Mouse (Mus musculus) intestine, embryonic 14.5 days (tissue): Measurements from ENCODE around the gene Odf3l2. TPM values are rescaled to one million over a fixed set of nuclear protein-coding genes. Genes with fewer than 3 reads are reported as not detected.

Experiments
- ATAC-seq: fragments of 200-750 bp; cut with Nextera tagmentation; replicated peaks from 2 replicates; pipeline ENCODE4 v1.8.0; 2017; ENCODE audit warnings: low read depth, moderate number of reproducible peaks, moderate TSS enrichment, moderate library complexity; ENCODE audit not compliant: low FRiP score, low TSS enrichment
- DNase-seq: peaks from one replicate; pipeline ENCODE4 v3.0.0-alpha.2; 2018; ENCODE audit warnings: low spot score
- H3K27ac ChIP-seq: fragments of 300-500 bp; sonication (generic); 2 replicates; pipeline ENCODE4 v1.5.1; 2014; ENCODE audit warnings: low read depth, mild to moderate bottlenecking, control low read depth
- H3K27me3 ChIP-seq: fragments of 300-500 bp; sonication (generic); replicated peaks from 2 replicates; pipeline ENCODE4 v1.6.1; 2014; ENCODE audit warnings: low read length, control low read depth; ENCODE audit not compliant: control insufficient read depth, insufficient read depth
- H3K36me3 ChIP-seq: fragments of 300-500 bp; sonication (generic); 2 replicates; pipeline ENCODE4 v1.6.1; 2014; ENCODE audit warnings: low read length, control low read depth; ENCODE audit not compliant: control insufficient read depth, insufficient read depth
- H3K4me1 ChIP-seq: fragments of 300-500 bp; sonication (generic); replicated peaks from 2 replicates; pipeline ENCODE4 v1.6.1; 2014; ENCODE audit warnings: low read length, control low read depth, mixed read lengths; ENCODE audit not compliant: control insufficient read depth, insufficient read depth
- H3K4me2 ChIP-seq: fragments of 300-500 bp; sonication (generic); 2 replicates; pipeline ENCODE4 v1.6.1; 2014; ENCODE audit warnings: low read length
- H3K4me3 ChIP-seq: fragments of 300-500 bp; sonication (generic); 2 replicates; pipeline ENCODE4 v1.5.1; 2014; ENCODE audit warnings: low read depth, low read length, control low read depth, mixed read lengths
- H3K9ac ChIP-seq: fragments of 300-500 bp; sonication (generic); 2 replicates; pipeline ENCODE4 v1.6.1; 2014; ENCODE audit warnings: mild to moderate bottlenecking, low read length
- H3K9me3 ChIP-seq: fragments of 300-500 bp; sonication (generic); 2 replicates; pipeline ENCODE4 v1.6.1; 2016; ENCODE audit warnings: low read length, control low read depth; ENCODE audit not compliant: control insufficient read depth
- WGBS: fragments of 180-500 bp; shearing (Covaris S2); extraction: QIAGEN DNeasy Blood & Tissue Kit; methylation state at CpG from one replicate; pipeline ENCODE4 v1.1.7; 2014; 5-methylcytosine and 5-hydroxymethylcytosine counted together
- polyA plus RNA-seq: library from polyadenylated mRNA; unstranded; fragments of >200 nt; fragmentation: Nextera tagmentation; extraction: Ambion mirVana; gene quantifications from 2 replicates; pipeline ENCODE4 v1.2.1, GENCODE M21; 2014

The Odf3l2 gene
- polyA plus RNA-seq, 1 experiment from 2014 or later: not detected

DNA sequence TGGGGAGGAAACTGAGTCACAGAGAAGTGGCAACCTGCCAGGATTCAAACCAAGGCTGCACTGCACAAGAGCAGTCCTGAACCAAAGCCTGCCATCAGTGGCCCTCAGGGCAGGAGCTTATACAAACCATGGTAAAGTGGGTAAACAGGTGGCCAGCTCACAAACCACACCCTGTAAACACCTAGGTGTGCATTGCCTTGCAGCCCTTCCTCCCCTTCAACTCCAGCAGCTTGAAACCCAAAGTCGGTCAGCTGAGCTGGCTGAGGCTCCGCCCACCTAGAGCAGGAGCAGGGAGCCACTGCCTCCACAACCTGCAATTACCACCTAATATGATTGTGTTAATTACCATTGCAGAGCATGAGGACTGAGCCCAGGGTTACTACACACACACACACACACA lies 37.6 kb downstream of the Odf3l2 start:
- Histone ChIP-seq H3K4me3 (no peak overlapping the region), H3K27me3 (peaks cover 17% of the 10 kb centered on the region), H3K9me3 (no peaks in the 10 kb centered on the region), H3K9ac (no peak overlapping the region), H3K4me2 (no peak overlapping the region), H3K27ac (no peak overlapping the region), H3K4me1 (peaks cover 5% of the 10 kb centered on the region; the same call in 1 of the 2 replicates), H3K36me3 (no peaks in the 10 kb centered on the region)
- WGBS: 42% methylated on average over 2 of the region's 2 CpGs
- no peak for DNase-seq
- no peak; the same call in 1 of the 2 replicates for ATAC-seq

DNA sequence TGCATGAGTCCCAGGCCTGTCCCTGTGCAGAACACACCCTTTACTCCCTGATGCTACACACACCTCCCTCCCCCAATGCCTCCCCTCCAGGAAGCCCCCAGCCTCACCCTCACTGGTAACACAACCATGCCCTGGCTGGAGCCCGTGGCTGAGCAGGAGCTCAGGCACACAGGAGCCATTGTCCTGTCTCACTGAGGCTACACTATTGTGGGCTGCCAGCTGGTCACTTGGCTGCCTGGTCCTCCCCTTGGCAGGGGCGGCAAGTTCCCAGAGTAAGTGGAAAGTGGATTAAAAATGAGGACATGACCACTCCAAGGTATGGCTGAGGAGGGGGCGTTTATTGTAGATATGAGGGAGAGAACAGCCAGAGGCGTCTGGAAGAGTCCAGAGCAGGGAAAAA lies 39.0 kb downstream of the Odf3l2 start:
- no peak for DNase-seq
- no peak overlapping the region for H3K4me2 ChIP-seq
- no peaks in the 10 kb centered on the region for H3K4me1 ChIP-seq
- H3K27me3 ChIP-seq: 0 out of 2 replicates have a peak, but pooled peaks cover 5% of the 10 kb centered on the region
- no peak overlapping the region for H3K4me3 ChIP-seq
- no peak overlapping the region for H3K27ac ChIP-seq
- no peaks in the 10 kb centered on the region for H3K36me3 ChIP-seq
- no peaks in the 10 kb centered on the region for H3K9me3 ChIP-seq
- 61% methylated on average over 4 of the region's 4 CpGs for WGBS
- H3K9ac ChIP-seq: no peak overlapping the region
- ATAC-seq: no peak

DNA sequence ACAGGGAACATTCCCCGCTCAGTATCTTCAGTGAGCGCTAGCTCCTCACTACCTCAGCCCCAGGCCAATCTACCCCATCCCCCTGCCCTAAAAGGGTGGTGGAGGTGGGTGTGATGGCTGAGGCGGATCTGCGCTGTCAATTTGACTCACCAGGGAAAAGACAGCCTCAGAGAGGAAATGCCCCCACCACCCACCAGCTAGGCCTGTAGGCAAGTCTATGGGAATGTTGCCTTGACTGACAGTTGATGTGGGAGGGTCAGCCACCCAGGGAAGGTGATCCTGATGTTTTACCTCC lies 47.7 kb downstream of the Odf3l2 start:
- no peak overlapping the region for H3K9ac ChIP-seq
- H3K36me3 ChIP-seq: no peaks in the 10 kb centered on the region
- DNase-seq (no peak), ATAC-seq (no peak)
- no peaks in the 10 kb centered on the region for H3K4me1 ChIP-seq
- 75% methylated on average over 4 of the region's 4 CpGs for WGBS
- H3K4me3 ChIP-seq: no peak overlapping the region
- no peaks in the 10 kb centered on the region for H3K27me3 ChIP-seq
- no peak overlapping the region for H3K4me2 ChIP-seq
- no peak overlapping the region for H3K27ac ChIP-seq
- no peaks in the 10 kb centered on the region for H3K9me3 ChIP-seq

DNA sequence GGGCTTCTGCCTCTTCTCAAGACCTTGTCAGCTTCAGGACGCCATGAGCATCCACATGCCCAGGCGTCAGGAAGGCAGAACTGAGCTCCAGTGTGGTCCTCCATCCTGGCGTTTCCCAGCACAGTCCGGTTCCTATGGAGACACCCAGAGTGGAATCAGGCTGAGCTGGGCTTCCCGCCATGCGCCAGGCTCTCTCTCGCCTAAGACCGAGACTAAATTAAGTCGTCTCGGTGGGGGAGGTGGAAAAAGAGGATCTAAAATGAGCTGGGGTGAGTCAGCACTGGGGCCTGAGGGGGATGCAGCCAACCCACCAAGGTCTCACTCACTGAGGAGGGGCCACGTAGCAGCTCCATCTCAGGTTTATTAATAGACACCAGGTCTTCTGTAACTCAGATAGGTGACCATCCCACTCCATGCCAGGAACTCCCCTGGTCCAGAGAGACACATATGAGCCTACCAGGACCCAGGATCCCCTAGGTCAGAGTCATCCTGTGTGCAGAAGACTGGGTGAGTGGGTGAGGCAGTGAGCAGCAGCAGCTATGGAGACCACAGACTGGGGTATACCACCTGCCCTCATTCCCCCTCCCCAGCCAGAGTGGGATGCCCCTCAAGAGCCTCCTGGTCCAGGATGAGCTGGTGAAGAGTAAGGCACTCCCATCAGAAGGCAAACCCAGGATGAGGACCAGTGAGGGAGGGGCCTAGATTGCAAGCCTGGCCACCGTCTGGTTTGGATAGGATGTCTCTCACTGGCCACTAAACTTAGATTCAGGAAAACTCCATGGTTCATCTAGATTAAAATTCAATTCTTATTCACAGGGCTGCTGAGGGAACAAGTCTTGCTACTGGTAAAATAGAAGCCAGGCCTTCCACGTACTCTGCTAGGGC lies 48.2 kb downstream of the Odf3l2 start:
- Histone ChIP-seq H3K9me3 (no peaks in the 10 kb centered on the region), H3K4me2 (no peak overlapping the region), H3K36me3 (no peaks in the 10 kb centered on the region), H3K27me3 (no peaks in the 10 kb centered on the region), H3K4me1 (no peaks in the 10 kb centered on the region), H3K27ac (no peak overlapping the region), H3K4me3 (no peak overlapping the region), H3K9ac (no peak overlapping the region)
- WGBS: 40% methylated on average over 13 of the region's 13 CpGs
- ATAC-seq: no peak
- DNase-seq: no peak

DNA sequence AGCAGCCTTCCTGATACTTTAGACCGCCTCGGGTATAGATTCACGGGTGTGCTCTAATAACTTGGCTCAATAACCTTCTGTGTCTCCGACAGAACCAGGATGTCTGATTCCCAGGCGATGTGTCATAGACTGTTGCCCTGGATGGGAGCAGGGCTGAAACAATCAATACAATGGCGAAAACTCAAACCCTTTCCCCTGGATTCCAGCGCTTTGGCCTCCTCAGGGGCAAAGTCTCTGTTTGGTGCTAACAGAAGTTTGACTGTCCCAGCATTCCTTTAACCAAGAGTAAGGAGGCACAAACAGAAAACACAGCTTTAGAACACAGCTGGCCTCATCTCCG lies 50.0 kb downstream of the Odf3l2 start:
- Histone ChIP-seq H3K27ac (no peak overlapping the region), H3K9ac (no peak overlapping the region), H3K27me3 (no peaks in the 10 kb centered on the region), H3K4me1 (no peaks in the 10 kb centered on the region), H3K9me3 (no peaks in the 10 kb centered on the region), H3K36me3 (no peaks in the 10 kb centered on the region), H3K4me3 (no peak overlapping the region), H3K4me2 (no peak overlapping the region)
- DNase-seq: no peak
- ATAC-seq: 0 out of 2 replicates have a peak, but pooled peaks have one; percentile 14
- 59% methylated on average over 8 of the region's 8 CpGs for WGBS

DNA sequence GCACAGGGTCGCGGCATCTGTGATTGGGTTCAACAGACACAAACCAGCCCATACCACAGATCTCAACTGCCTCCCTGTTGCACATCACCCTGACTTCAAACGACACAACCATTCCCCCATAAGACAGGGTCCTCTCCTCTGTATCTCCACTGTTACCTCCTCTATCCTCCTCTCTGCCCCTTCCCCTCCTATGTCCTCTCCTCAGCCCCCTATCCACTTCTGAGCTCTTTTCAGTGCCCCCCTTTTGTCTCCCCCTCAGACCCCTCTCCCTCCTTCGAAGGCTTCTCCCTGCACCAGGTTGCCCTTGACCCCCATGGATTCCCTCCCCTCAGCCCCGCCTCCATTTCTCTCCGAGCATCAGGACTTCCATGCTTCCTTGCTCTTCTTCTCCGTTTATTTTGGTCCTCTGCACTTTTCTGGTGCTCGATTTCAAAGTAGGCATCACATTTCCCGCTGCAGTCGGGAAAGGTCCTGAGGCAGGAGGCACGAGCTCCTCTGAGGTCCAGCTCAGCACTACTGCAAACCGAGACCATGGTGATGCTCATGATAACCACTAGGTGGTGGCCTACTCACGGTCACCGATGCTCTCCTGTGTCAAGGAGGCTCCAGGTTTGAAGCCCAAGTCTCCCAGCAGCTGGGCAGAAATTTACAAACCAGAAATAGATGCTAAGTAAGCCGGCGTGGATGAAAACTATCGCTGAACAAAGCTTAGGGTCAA lies 50.5 kb downstream of the Odf3l2 start:
- Histone ChIP-seq H3K9ac (no peak overlapping the region), H3K9me3 (no peaks in the 10 kb centered on the region), H3K4me3 (no peak overlapping the region), H3K4me1 (no peaks in the 10 kb centered on the region), H3K4me2 (no peak overlapping the region), H3K27me3 (no peaks in the 10 kb centered on the region), H3K27ac (no peak overlapping the region), H3K36me3 (no peaks in the 10 kb centered on the region)
- 15% methylated on average over 17 of the region's 17 CpGs for WGBS
- 0 out of 2 replicates have a peak, but pooled peaks have one; percentile 82 for ATAC-seq
- peak; percentile 77 for DNase-seq

DNA sequence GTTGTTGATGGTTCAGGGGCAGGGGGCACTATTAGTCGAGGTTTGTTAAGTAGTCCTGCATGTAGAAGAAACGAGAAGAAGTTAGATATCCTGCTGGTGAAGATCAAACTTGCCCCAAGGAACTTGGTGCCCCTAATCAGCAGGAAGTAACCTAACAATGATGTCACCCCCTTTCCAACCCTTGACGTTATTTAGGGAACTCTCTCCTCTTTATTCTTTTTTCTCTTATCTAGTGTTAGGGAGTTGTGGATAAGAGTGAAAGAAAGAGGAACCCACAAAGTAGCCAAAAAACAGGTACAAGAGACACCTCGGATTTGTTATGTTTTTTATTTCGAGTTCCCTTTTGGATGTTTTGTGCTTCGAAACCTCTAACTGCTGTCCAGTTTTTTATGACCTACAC lies 51.4 kb downstream of the Odf3l2 start:
- no peak for ATAC-seq
- no peak for DNase-seq
- no peak overlapping the region for H3K4me2 ChIP-seq
- no peak overlapping the region for H3K4me3 ChIP-seq
- H3K27ac ChIP-seq: no peak overlapping the region
- H3K27me3 ChIP-seq: no peaks in the 10 kb centered on the region
- H3K9me3 ChIP-seq: no peaks in the 10 kb centered on the region
- no peak overlapping the region for H3K9ac ChIP-seq
- no peaks in the 10 kb centered on the region for H3K4me1 ChIP-seq
- no peaks in the 10 kb centered on the region for H3K36me3 ChIP-seq
- WGBS: 53% methylated on average over 6 of the region's 6 CpGs

DNA sequence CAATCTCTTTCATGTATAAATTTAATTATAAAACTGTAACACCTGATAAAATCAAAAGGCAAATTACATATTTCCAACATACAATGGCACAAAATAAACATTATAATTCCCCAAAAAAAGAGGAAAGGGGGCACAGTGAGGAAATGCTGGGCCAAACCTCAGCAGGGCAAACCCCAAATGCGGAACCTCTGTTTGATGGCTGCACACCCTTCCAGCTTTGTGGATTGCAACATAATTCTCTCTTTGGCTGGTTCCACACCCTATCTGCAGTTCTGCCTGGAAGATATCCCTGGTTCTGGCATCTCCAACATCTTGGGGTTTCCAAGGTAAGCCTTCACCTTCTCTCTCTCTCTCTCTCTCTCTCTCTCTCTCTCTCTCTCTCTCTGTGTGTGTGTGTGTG lies 54.8 kb downstream of the Odf3l2 start:
- H3K4me2 ChIP-seq: no peak overlapping the region
- H3K4me3 ChIP-seq: no peak overlapping the region
- no peaks in the 10 kb centered on the region for H3K9me3 ChIP-seq
- no peaks in the 10 kb centered on the region for H3K36me3 ChIP-seq
- no peak for ATAC-seq
- no peaks in the 10 kb centered on the region for H3K4me1 ChIP-seq
- WGBS: 85% methylated on average over 1 of the region's 1 CpGs
- no peak for DNase-seq
- no peak overlapping the region for H3K27ac ChIP-seq
- no peak overlapping the region for H3K9ac ChIP-seq
- no peaks in the 10 kb centered on the region for H3K27me3 ChIP-seq
